Mouse (Mus musculus): Measurements from ENCODE around the gene Scap. TPM values are rescaled to one million over a fixed set of nuclear protein-coding genes. Genes with fewer than 3 reads are reported as not detected.

The Scap gene
- total RNA-seq, 2 experiments from 2014 or later: 97.0 to 107 TPM

DNA sequence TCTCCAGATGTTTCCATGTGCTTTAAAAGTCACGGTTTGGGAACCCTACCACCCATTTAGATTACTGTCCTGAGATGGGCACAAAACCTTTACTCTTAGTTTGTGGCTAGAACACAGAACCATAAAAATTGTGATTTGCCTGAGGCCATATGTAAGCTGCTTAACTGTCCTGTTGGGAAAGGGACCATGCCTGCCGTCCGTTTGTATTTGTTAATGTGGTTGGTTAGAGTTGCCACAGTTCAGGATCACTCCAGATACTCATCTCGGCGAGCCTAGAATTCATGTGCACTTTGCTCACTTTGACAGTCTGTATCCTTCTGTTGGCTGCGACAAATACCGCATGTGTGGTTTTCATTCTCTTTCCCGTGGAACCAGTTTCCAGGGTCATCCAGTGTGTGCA lies 1.8 kb downstream of the Scap start:
- Histone ChIP-seq H3K27ac (no peak overlapping the region), H3K4me3 (no peak overlapping the region)
- no peak for DNase-seq (ENCODE audit: extremely low spot score in 1 of 2, low spot score in 2 of 2)
- intact Hi-C loops (cut with DNase I): loop anchor here (5.0 kb wide), 1 partner anchor 42 kb away; no protein-coding TSS in a partner anchor
- TF ChIP-seq CTCF (IDR thresholded peaks at IDR 0.05): no peak

GRCm38 (mm10) chr9:110340037-110340750 lies 7.1 kb downstream of the Scap start:
- intact Hi-C loops (cut with DNase I): no loop called here
- no peak overlapping the region for H3K27ac ChIP-seq
- DNase-seq (ENCODE audit: extremely low spot score in 1 of 2, low spot score in 2 of 2): no peak
- no peak for TF ChIP-seq CTCF (IDR thresholded peaks at IDR 0.05)
- no peak overlapping the region for H3K4me3 ChIP-seq

DNA sequence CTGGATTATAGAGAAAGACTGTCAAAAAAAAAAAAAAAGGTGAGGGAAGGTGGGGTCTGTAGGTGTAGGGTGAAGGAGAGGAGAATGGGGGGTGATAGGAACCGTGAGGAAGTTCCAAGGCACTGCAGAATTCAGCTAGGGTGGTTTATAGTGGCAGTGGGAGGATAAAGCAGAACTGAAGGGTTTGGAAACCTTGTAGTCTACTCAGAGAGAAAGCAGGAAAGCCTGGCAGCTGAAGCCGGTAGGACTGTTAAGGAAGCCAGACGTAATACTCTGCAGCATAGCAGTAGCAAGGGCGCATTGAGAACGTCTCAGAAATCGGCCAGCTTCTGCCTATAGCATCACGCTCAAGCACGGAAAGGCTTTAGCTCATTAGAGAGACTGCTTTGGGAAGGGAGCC lies 8.9 kb downstream of the Scap start:
- H3K27ac ChIP-seq: no peak overlapping the region; the same call in 1 of the 2 replicates
- no peak for DNase-seq (ENCODE audit: extremely low spot score in 1 of 2, low spot score in 2 of 2)
- no peak for TF ChIP-seq CTCF (IDR thresholded peaks at IDR 0.05)
- intact Hi-C loops (cut with DNase I): no loop called here
- no peak overlapping the region for H3K4me3 ChIP-seq

DNA sequence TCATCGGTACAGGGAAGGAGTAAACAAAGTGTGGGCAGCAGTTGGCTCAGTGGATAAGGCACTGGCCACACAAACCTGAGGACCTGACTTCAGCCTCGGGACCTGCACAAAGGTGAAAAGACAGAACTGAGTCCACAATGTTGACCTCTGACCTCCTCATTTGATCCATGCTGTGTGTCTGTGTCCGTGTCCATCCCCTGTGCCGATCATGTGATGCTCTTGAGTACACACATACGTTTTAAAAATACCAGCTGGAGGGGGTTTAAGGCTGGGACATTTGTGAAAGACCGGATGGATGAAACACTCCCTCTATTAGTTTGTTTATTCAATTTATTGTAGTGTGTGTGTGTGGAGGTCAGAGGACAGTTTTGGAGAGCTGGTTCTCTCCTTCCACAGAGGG lies 10.7 kb downstream of the Scap start:
- Histone ChIP-seq H3K4me3 (no peak overlapping the region), H3K27ac (no peak overlapping the region)
- intact Hi-C loops (cut with DNase I): no loop called here
- no peak for DNase-seq (ENCODE audit: extremely low spot score in 1 of 2, low spot score in 2 of 2)
- no peak for TF ChIP-seq CTCF (IDR thresholded peaks at IDR 0.05)

DNA sequence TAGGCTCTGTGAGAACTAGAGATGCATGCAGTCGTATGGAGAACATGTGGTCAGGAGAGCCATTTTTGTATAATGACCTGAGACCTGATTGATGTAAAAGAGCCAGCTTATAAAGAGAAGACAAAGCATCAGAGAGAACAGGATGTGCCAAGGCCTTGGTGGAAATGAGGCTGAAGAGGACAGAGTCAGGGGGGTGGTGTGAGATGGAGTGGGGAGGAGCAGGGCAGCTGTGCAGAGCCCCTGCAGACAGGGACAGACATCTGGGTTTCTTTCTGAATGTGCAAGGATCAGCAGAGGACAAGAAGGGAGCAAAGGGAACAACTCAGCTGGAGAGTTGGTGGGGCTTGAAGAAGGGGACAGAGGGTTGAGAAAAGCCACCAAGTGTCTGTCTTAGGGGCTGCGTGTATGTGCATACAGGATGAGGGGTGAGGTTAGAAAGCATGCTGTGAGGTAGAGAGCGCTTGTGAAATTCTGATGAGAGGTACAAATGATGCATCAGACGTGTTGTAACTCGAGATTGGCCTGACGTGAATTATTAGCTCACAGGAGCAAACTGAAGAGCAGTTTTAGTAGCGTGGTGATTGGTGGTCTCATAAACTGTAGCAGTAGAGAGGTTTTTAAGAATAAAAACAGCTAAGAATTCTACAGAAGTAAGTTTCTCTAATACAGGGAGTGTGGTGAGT lies 12.1 kb downstream of the Scap start:
- no peak overlapping the region for H3K27ac ChIP-seq
- DNase-seq (ENCODE audit: extremely low spot score in 1 of 2, low spot score in 2 of 2): no peak
- intact Hi-C loops (cut with DNase I): no loop called here
- no peak overlapping the region for H3K4me3 ChIP-seq
- no peak for TF ChIP-seq CTCF (IDR thresholded peaks at IDR 0.05)

DNA sequence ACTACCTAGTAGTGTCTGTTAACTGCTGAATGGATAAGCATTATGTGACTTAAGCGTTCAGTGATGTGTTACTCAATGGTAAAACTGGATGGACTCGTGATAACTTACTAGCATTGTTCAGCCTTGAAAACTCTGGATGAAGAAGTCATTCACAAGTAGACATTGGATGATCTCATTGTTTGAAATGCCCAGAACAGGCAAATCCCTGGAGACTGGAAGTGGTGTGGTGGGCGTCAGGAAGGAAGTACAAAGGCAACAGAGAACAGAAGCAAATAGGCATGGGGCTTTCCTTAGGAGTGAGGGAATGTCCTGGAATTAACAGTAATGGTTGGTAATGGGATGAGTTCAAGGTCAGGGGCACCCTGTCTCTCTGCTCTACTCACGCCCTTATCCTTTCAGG lies 15.8 kb downstream of the Scap start:
- no peak overlapping the region for H3K27ac ChIP-seq
- no peak for TF ChIP-seq CTCF (IDR thresholded peaks at IDR 0.05)
- no peak overlapping the region for H3K4me3 ChIP-seq
- intact Hi-C loops (cut with DNase I): no loop called here
- no peak for DNase-seq (ENCODE audit: extremely low spot score in 1 of 2, low spot score in 2 of 2)

DNA sequence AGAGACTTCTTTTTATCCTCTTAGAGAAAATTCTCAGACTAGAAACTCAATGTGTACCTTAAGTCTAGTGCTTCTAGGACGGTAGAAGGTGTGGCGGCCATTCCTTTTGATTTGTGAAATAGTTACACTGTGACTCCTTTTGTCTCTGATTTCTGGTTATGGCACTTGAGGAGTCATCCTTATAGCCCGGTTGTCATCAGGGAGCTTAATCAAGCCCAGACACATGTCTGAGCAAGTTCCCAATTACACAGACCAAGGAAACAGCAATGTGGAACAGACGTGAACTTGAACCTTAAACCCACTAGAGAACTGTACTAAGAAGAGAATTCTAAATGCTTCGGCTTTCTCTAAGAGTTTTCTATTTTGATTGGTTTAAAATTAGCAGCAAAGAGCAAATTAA lies 17.1 kb downstream of the Scap start:
- H3K27ac ChIP-seq: no peak overlapping the region
- TF ChIP-seq CTCF (IDR thresholded peaks at IDR 0.05): no peak

GRCm38 (mm10) chr9:110350612-110351011 lies 17.5 kb downstream of the Scap start:
- intact Hi-C loops (cut with DNase I): no loop called here
- no peak overlapping the region for H3K4me3 ChIP-seq
- no peak for DNase-seq (ENCODE audit: extremely low spot score in 1 of 2, low spot score in 2 of 2)
- no peak overlapping the region for H3K27ac ChIP-seq
- TF ChIP-seq CTCF (IDR thresholded peaks at IDR 0.05): no peak

More for the DNA sequence above, 17.1 kb downstream of the Scap start:
- intact Hi-C loops (cut with DNase I): no loop called here
- H3K4me3 ChIP-seq: no peak overlapping the region
- no peak for DNase-seq (ENCODE audit: extremely low spot score in 1 of 2, low spot score in 2 of 2)

DNA sequence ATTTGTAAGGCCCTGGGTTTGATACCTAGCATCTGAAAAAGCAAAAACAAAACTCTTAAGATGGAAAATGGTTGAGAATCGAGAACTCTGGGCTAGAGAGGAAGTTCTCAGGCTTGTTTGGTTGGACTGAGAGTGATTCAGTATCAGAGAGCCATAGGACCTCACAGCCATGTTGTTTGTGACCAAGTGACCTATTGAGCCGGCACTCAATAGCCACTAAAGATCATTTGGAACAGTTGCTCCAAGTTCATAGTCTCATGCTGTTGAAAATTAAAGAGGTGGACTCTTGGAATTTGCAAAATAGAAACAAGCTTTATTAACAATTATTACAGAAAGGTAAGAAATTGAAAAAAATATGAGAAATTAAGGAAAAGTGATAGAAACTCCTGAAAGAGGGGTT lies 18.3 kb downstream of the Scap start:
- no peak for TF ChIP-seq CTCF (IDR thresholded peaks at IDR 0.05)
- DNase-seq (ENCODE audit: extremely low spot score in 1 of 2, low spot score in 2 of 2): no peak
- no peak overlapping the region for H3K4me3 ChIP-seq
- intact Hi-C loops (cut with DNase I): no loop called here
- no peak overlapping the region for H3K27ac ChIP-seq

- TF ChIP-seq CTCF (IDR thresholded peaks at IDR 0.05): no peak
- intact Hi-C loops (cut with DNase I): no loop called here
- no peak for DNase-seq (ENCODE audit: extremely low spot score in 1 of 2, low spot score in 2 of 2)
- no peak overlapping the region for H3K27ac ChIP-seq
- H3K4me3 ChIP-seq: no peak overlapping the region
Observed at GRCm38 (mm10) chr9:110351932-110352632, 19.0 kb downstream of the Scap start.

- Histone ChIP-seq H3K27ac (no peak overlapping the region), H3K4me3 (no peak overlapping the region)
- DNase-seq (ENCODE audit: extremely low spot score in 1 of 2, low spot score in 2 of 2): no peak
- no peak for TF ChIP-seq CTCF (IDR thresholded peaks at IDR 0.05)
- intact Hi-C loops (cut with DNase I): no loop called here
Observed at GRCm38 (mm10) chr9:110358341-110358740, 25.3 kb downstream of the Scap start.

GRCm38 (mm10) chr9:110361299-110361698 lies 28.2 kb downstream of the Scap start:
- Histone ChIP-seq H3K27ac (no peak overlapping the region), H3K4me3 (no peak overlapping the region)
- intact Hi-C loops (cut with DNase I): no loop called here
- TF ChIP-seq CTCF (IDR thresholded peaks at IDR 0.05): no peak
- DNase-seq (ENCODE audit: extremely low spot score in 1 of 2, low spot score in 2 of 2): no peak

Measured in left cerebral cortex, adult 2 months (tissue).